Mouse (Mus musculus): ENCODE data around the gene Faim2. TPM values are rescaled to one million over a fixed set of nuclear protein-coding genes. Genes with fewer than 3 reads are reported as not detected.
A peak's percentile ranks its signal among the peaks of the same experiment; 100 is the strongest.

Gene Faim2
- polyA plus RNA-seq, 1 experiment from 2014 or later = 32.0 TPM

- H3K4me1 ChIP-seq (ENCODE audit: control insufficient read depth, insufficient read depth, low read length) = peaks cover 4% of the 10 kb centered on the region; the same call in 1 of the 2 replicates
- 86% methylated on average over 1 of the region's 1 CpGs for WGBS
Measured at GRCm38 (mm10) chr15:99475814-99476213, 52.2 kb downstream of the Faim2 start.

DNA sequence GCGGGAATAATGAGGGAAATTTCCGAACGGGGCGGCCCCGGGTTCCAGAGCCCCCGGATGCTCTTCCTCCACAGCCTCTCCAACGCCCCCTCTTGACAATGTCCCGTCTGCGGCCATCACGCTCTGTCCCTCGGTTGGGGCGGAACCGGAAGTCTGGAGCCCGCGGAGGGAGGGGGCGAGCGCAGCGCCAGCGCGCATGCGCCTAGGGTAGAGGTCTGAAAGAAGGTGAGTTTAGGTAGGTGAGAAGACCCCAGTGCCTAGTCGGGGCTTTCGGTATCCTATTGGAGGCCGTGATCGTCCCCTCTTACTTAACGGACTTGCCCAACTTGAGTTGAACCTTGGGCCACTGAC, 53.4 kb downstream of the Faim2 start, which contains the start of gene Bcdin3d:
Gene Bcdin3d, minus strand, starts transcription at position 155 of the 351 bp plus-strand sequence.
- no peaks in the 10 kb centered on the region for H3K9me3 ChIP-seq (ENCODE audit: control insufficient read depth, low read length)
- peak within 1 kb of the TSS; percentile 87 for H3K27ac ChIP-seq (ENCODE audit: low read depth, low read length)
- peak within 1 kb of the TSS; percentile 92 for H3K9ac ChIP-seq (replicated peaks; ENCODE audit: low read depth, low read length)
- peak within 1 kb of the TSS; percentile 77 for H3K4me2 ChIP-seq (ENCODE audit: low read depth, low read length)
- no peaks in the 10 kb centered on the region for H3K36me3 ChIP-seq (ENCODE audit: control insufficient read depth, insufficient read depth, low read length)
- ATAC-seq (ENCODE audit: low read depth) = peak; percentile 87
- no peaks in the 10 kb centered on the region for H3K27me3 ChIP-seq (ENCODE audit: control insufficient read depth, insufficient read depth, low read length)
- peaks cover 4% of the 10 kb centered on the region; the same call in 1 of the 2 replicates for H3K4me1 ChIP-seq (ENCODE audit: control insufficient read depth, insufficient read depth, low read length)
- H3K4me3 ChIP-seq (ENCODE audit: low read depth, low read length) = peak within 1 kb of the TSS; percentile 77
- under 1% methylated on average over 26 of the region's 26 CpGs for WGBS

More at GRCm38 (mm10) chr15:99475814-99476213, 52.2 kb downstream of the Faim2 start:
- Histone ChIP-seq H3K9me3 (ENCODE audit: control insufficient read depth, low read length) (no peaks in the 10 kb centered on the region), H3K9ac (replicated peaks; ENCODE audit: low read depth, low read length) (no peak overlapping the region), H3K4me2 (ENCODE audit: low read depth, low read length) (no peak overlapping the region), H3K27ac (ENCODE audit: low read depth, low read length) (no peak overlapping the region), H3K27me3 (ENCODE audit: control insufficient read depth, insufficient read depth, low read length) (no peaks in the 10 kb centered on the region), H3K4me3 (ENCODE audit: low read depth, low read length) (no peak overlapping the region), H3K36me3 (ENCODE audit: control insufficient read depth, insufficient read depth, low read length) (no peaks in the 10 kb centered on the region)
- ATAC-seq (ENCODE audit: low read depth) = no peak

- ATAC-seq (ENCODE audit: low read depth) = peak; percentile 76
- Histone ChIP-seq H3K9me3 (ENCODE audit: control insufficient read depth, low read length) (no peaks in the 10 kb centered on the region), H3K36me3 (ENCODE audit: control insufficient read depth, insufficient read depth, low read length) (no peaks in the 10 kb centered on the region), H3K4me1 (ENCODE audit: control insufficient read depth, insufficient read depth, low read length) (peaks cover 4% of the 10 kb centered on the region; the same call in 1 of the 2 replicates), H3K4me3 (ENCODE audit: low read depth, low read length) (peak overlapping the region; percentile 77), H3K4me2 (ENCODE audit: low read depth, low read length) (peak overlapping the region; percentile 77), H3K27me3 (ENCODE audit: control insufficient read depth, insufficient read depth, low read length) (no peaks in the 10 kb centered on the region), H3K9ac (replicated peaks; ENCODE audit: low read depth, low read length) (peak overlapping the region; percentile 92), H3K27ac (ENCODE audit: low read depth, low read length) (peak overlapping the region; percentile 87)
- WGBS = 6% methylated on average over 38 of the region's 38 CpGs
Measured at GRCm38 (mm10) chr15:99473801-99474575, 54.0 kb downstream of the Faim2 start.

DNA sequence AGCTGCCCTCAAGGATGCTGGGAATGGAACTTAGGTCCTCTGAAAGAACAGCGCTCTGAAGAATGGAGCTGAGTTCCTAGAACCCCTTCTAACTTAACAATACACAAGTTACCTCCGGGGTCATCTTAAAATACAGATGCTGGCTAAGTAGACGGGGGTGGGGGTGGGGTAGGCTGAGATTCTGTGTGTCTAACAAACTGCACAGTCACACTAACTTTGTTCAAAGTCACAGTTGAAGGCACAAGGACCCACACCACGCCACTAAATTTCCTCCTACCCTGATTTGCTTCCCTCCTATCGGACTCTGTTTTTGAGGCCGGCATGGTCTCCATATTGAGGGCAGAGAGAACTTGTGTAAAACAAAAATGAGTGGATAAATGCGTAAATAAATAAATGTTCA, 55.0 kb downstream of the Faim2 start:
- Histone ChIP-seq H3K27ac (ENCODE audit: low read depth, low read length) (no peak overlapping the region), H3K4me2 (ENCODE audit: low read depth, low read length) (no peak overlapping the region), H3K4me1 (ENCODE audit: control insufficient read depth, insufficient read depth, low read length) (peaks cover 4% of the 10 kb centered on the region; the same call in 1 of the 2 replicates), H3K27me3 (ENCODE audit: control insufficient read depth, insufficient read depth, low read length) (no peaks in the 10 kb centered on the region), H3K9ac (replicated peaks; ENCODE audit: low read depth, low read length) (no peak overlapping the region), H3K9me3 (ENCODE audit: control insufficient read depth, low read length) (no peaks in the 10 kb centered on the region), H3K4me3 (ENCODE audit: low read depth, low read length) (0 out of 2 replicates have a peak overlapping the region, but pooled peaks have one; percentile 77), H3K36me3 (ENCODE audit: control insufficient read depth, insufficient read depth, low read length) (no peaks in the 10 kb centered on the region)
- 90% methylated on average over 7 of the region's 7 CpGs for WGBS
- ATAC-seq (ENCODE audit: low read depth) = no peak

DNA sequence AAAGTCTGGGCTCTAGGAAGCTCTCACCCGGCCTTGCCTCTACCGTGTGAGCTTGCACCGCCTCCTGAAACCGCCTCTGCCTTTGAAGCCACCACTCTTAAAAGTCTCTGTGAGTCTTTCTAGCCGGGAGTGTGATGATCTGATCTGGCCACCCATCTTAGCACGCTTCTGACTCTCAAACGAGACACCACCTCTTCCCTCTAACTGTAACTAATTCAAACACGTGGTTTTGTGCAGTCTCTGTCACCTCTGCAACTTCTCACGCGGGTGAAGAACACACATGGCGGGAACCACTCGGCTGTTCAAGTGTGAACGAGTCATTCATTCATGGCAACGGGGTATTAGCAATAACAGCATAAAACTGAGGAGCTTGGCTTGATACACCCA, 56.3 kb downstream of the Faim2 start:
- Histone ChIP-seq H3K4me2 (ENCODE audit: low read depth, low read length) (no peak overlapping the region), H3K36me3 (ENCODE audit: control insufficient read depth, insufficient read depth, low read length) (no peaks in the 10 kb centered on the region), H3K4me3 (ENCODE audit: low read depth, low read length) (no peak overlapping the region), H3K4me1 (ENCODE audit: control insufficient read depth, insufficient read depth, low read length) (peaks cover 4% of the 10 kb centered on the region; the same call in 1 of the 2 replicates), H3K27ac (ENCODE audit: low read depth, low read length) (no peak overlapping the region), H3K9ac (replicated peaks; ENCODE audit: low read depth, low read length) (no peak overlapping the region), H3K27me3 (ENCODE audit: control insufficient read depth, insufficient read depth, low read length) (no peaks in the 10 kb centered on the region), H3K9me3 (ENCODE audit: control insufficient read depth, low read length) (no peaks in the 10 kb centered on the region)
- no peak for ATAC-seq (ENCODE audit: low read depth)
- 78% methylated on average over 14 of the region's 14 CpGs for WGBS

- Histone ChIP-seq H3K4me3 (ENCODE audit: low read depth, low read length) (no peak overlapping the region), H3K4me2 (ENCODE audit: low read depth, low read length) (0 out of 2 replicates have a peak overlapping the region, but pooled peaks have one; percentile 27), H3K9ac (replicated peaks; ENCODE audit: low read depth, low read length) (no peak overlapping the region), H3K27me3 (ENCODE audit: control insufficient read depth, insufficient read depth, low read length) (no peaks in the 10 kb centered on the region), H3K9me3 (ENCODE audit: control insufficient read depth, low read length) (no peaks in the 10 kb centered on the region), H3K27ac (ENCODE audit: low read depth, low read length) (0 out of 2 replicates have a peak overlapping the region, but pooled peaks have one; percentile 60), H3K36me3 (ENCODE audit: control insufficient read depth, insufficient read depth, low read length) (no peaks in the 10 kb centered on the region), H3K4me1 (ENCODE audit: control insufficient read depth, insufficient read depth, low read length) (peaks cover 4% of the 10 kb centered on the region; the same call in 1 of the 2 replicates)
- ATAC-seq (ENCODE audit: low read depth) = no peak
- 67% methylated on average over 17 of the region's 17 CpGs for WGBS
Measured at GRCm38 (mm10) chr15:99470971-99471676, 56.8 kb downstream of the Faim2 start.

- no peak overlapping the region for H3K9ac ChIP-seq (replicated peaks; ENCODE audit: low read depth, low read length)
- no peak for ATAC-seq (ENCODE audit: low read depth)
- 83% methylated on average over 31 of the region's 31 CpGs for WGBS
- peaks cover 4% of the 10 kb centered on the region; the same call in 1 of the 2 replicates for H3K4me1 ChIP-seq (ENCODE audit: control insufficient read depth, insufficient read depth, low read length)
- H3K9me3 ChIP-seq (ENCODE audit: control insufficient read depth, low read length) = no peaks in the 10 kb centered on the region
- no peak overlapping the region for H3K4me2 ChIP-seq (ENCODE audit: low read depth, low read length)
- no peaks in the 10 kb centered on the region for H3K36me3 ChIP-seq (ENCODE audit: control insufficient read depth, insufficient read depth, low read length)
- H3K27me3 ChIP-seq (ENCODE audit: control insufficient read depth, insufficient read depth, low read length) = no peaks in the 10 kb centered on the region
- no peak overlapping the region for H3K4me3 ChIP-seq (ENCODE audit: low read depth, low read length)
- H3K27ac ChIP-seq (ENCODE audit: low read depth, low read length) = no peak overlapping the region
Measured at GRCm38 (mm10) chr15:99470224-99470761, 57.7 kb downstream of the Faim2 start.

DNA sequence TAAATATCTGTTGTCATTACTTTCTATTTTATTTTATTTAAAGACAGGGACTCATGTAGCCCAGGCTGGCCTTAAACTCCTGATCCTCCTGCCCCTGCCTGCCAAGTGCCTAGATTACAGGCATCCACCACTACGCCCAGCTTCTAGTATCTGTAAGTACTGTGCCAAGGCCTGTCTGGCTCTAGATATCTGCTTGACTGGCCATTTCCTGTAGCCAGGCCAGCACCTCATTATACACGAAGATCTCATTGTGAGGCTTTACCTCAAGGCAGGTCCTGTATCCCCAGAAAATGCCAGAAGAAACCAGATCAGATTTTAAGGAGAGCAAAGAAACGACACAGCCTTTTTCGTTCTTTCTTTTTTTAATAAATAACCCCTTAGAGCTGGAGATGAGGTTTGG, 58.2 kb downstream of the Faim2 start:
- no peaks in the 10 kb centered on the region for H3K9me3 ChIP-seq (ENCODE audit: control insufficient read depth, low read length)
- no peak overlapping the region for H3K4me3 ChIP-seq (ENCODE audit: low read depth, low read length)
- peaks cover 4% of the 10 kb centered on the region; the same call in 1 of the 2 replicates for H3K4me1 ChIP-seq (ENCODE audit: control insufficient read depth, insufficient read depth, low read length)
- WGBS = 92% methylated on average over 4 of the region's 4 CpGs
- no peak overlapping the region for H3K4me2 ChIP-seq (ENCODE audit: low read depth, low read length)
- no peak overlapping the region for H3K27ac ChIP-seq (ENCODE audit: low read depth, low read length)
- no peak overlapping the region for H3K9ac ChIP-seq (replicated peaks; ENCODE audit: low read depth, low read length)
- ATAC-seq (ENCODE audit: low read depth) = no peak
- H3K27me3 ChIP-seq (ENCODE audit: control insufficient read depth, insufficient read depth, low read length) = no peaks in the 10 kb centered on the region
- no peaks in the 10 kb centered on the region for H3K36me3 ChIP-seq (ENCODE audit: control insufficient read depth, insufficient read depth, low read length)
